Mouse (Mus musculus) limb, embryonic 13.5 days (tissue): ENCODE data around the gene Scrn1. TPM values are rescaled to one million over a fixed set of nuclear protein-coding genes. Genes with fewer than 3 reads are reported as not detected.

Experiments used
- ATAC-seq: fragments of 200-750 bp; cut with Nextera tagmentation; 2 replicates; pipeline ENCODE4 v1.8.0; 2017; ENCODE audit warnings: low read depth, moderate number of reproducible peaks, moderate TSS enrichment; ENCODE audit not compliant: low FRiP score
- H3K27ac ChIP-seq: fragments of 300-500 bp; sonication (generic); 2 replicates; pipeline ENCODE4 v1.5.1; 2015; ENCODE audit warnings: inconsistent platforms, mild to moderate bottlenecking, moderate library complexity
- H3K27me3 ChIP-seq: fragments of 300-500 bp; sonication (generic); 2 replicates; pipeline ENCODE4 v1.6.1; 2015; ENCODE audit warnings: mild to moderate bottlenecking, inconsistent platforms
- H3K36me3 ChIP-seq: fragments of 300-500 bp; sonication (generic); 2 replicates; pipeline ENCODE4 v1.6.1; 2015; ENCODE audit warnings: inconsistent platforms, mild to moderate bottlenecking, moderate library complexity
- H3K4me1 ChIP-seq: fragments of 300-500 bp; sonication (generic); 2 replicates; pipeline ENCODE4 v1.6.1; 2015; ENCODE audit warnings: inconsistent platforms
- H3K4me2 ChIP-seq: fragments of 300-500 bp; sonication (generic); replicated peaks from 2 replicates; pipeline ENCODE4 v1.6.1; 2015; ENCODE audit warnings: inconsistent platforms, mild to moderate bottlenecking, moderate library complexity
- H3K4me3 ChIP-seq: fragments of 300-500 bp; sonication (generic); 2 replicates; pipeline ENCODE4 v1.5.1; 2015; ENCODE audit warnings: moderate library complexity, mild to moderate bottlenecking, inconsistent platforms
- H3K9ac ChIP-seq: fragments of 300-500 bp; sonication (generic); 2 replicates; pipeline ENCODE4 v1.6.1; 2015; ENCODE audit warnings: mild to moderate bottlenecking, inconsistent platforms
- H3K9me3 ChIP-seq: fragments of 300-500 bp; sonication (generic); 2 replicates; pipeline ENCODE4 v1.6.1; 2016; ENCODE audit warnings: inconsistent platforms
- WGBS: fragments of 180-500 bp; shearing (Covaris S2); methylation state at CpG from one replicate; pipeline ENCODE4 v1.1.7; 2015; 5-methylcytosine and 5-hydroxymethylcytosine counted together
- polyA plus RNA-seq: library from polyadenylated mRNA; unstranded; fragments of >200 nt; fragmentation: Nextera tagmentation; extraction: Ambion mirVana; gene quantifications from 2 replicates; pipeline ENCODE4 v1.2.1, GENCODE M21; 2015

Gene Scrn1
- polyA plus RNA-seq, 1 experiment from 2014 or later: 13.0 TPM

DNA sequence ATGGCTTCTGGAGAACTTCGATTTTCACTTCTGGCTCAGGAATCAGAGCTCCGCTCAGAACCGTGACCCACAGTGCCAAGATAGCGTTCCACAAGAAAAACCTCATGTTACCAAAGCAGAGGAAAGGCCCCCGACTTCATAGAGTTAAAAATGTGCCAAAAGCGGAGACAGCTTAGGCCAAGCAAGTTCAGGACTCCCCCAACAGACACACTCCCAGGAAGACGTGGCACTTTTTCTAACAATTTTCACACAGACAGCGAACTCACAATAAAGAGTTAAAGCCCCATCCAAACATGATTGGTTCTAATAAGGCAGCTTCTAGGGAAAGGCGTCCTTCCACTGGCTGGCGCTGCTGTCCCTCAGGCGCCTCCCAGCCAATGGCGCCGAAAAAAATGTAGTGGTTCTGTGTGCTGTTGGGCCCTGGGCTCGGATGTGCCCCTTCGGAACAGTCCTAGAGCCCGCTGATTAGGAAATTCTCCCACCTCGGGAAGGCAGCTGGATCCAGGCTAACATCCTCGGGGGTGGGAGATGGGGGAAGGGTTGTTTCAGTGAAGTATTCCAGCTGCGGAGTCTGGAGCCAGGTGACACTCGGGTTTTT, 26.7 kb upstream of the Scrn1 start:
- under 1% methylated on average over 20 of the region's 20 CpGs for WGBS
- Histone ChIP-seq H3K9me3 (no peaks in the 10 kb centered on the region), H3K9ac (peak overlapping the region; percentile 72), H3K27me3 (no peaks in the 10 kb centered on the region), H3K36me3 (no peaks in the 10 kb centered on the region), H3K4me1 (peaks cover 50% of the 10 kb centered on the region), H3K27ac (peak overlapping the region; percentile 62; the same call in 1 of the 2 replicates), H3K4me3 (peak overlapping the region; percentile 61), H3K4me2 (peak overlapping the region; percentile 73)
- peak; percentile 90 for ATAC-seq

DNA sequence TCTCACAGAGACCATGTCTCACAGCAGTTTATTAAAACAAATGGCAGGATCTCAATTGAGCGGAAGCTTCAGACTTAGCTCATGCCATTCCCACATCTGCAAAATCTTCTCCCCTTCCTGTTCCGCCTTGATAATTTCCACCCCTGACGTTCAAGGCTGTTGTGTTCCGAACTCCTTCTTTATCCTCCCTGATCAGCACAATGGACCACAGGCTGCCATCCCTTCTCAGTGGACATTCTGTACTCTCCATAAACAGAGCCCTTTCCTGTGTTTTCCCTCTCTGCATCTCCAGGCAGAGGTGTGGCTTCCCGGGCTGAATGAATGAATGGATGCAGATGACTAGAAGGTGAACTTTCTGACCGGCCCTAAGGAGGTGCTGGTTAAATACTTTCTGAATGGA, 25.5 kb upstream of the Scrn1 start:
- no peaks in the 10 kb centered on the region for H3K36me3 ChIP-seq
- H3K4me3 ChIP-seq: peak overlapping the region; percentile 61
- H3K27me3 ChIP-seq: no peaks in the 10 kb centered on the region
- peaks cover 43% of the 10 kb centered on the region for H3K4me1 ChIP-seq
- no peaks in the 10 kb centered on the region for H3K9me3 ChIP-seq
- no peak for ATAC-seq
- H3K27ac ChIP-seq: no peak overlapping the region
- WGBS: 49% methylated on average over 6 of the region's 6 CpGs
- peak overlapping the region; percentile 73 for H3K4me2 ChIP-seq
- H3K9ac ChIP-seq: peak overlapping the region; percentile 55; the same call in 1 of the 2 replicates

DNA sequence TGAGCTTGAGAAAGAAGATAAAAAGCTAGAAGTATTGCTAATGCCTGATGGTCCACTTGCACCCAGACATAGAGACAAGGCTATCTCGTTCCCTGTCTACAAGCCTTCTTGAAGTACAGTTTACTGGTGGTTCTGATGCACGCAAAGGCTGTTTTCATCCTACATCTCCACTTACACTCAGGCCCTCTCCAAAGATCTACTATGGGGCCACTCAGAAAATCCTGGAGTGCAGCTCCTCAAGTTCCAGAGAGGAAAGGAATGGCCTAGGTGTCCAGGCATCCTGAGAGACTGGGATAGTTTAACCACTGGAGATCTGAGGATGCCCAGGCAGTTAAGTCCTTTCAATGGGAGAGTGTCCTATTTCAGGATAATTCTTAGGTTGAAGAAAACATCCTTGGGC, 24.4 kb upstream of the Scrn1 start:
- no peaks in the 10 kb centered on the region for H3K9me3 ChIP-seq
- ATAC-seq: no peak
- H3K27me3 ChIP-seq: no peaks in the 10 kb centered on the region
- peak overlapping the region; percentile 73 for H3K4me2 ChIP-seq
- no peak overlapping the region for H3K9ac ChIP-seq
- H3K27ac ChIP-seq: no peak overlapping the region
- WGBS: 93% methylated on average over 2 of the region's 2 CpGs
- no peak overlapping the region for H3K4me3 ChIP-seq
- no peaks in the 10 kb centered on the region for H3K36me3 ChIP-seq
- H3K4me1 ChIP-seq: peaks cover 32% of the 10 kb centered on the region

DNA sequence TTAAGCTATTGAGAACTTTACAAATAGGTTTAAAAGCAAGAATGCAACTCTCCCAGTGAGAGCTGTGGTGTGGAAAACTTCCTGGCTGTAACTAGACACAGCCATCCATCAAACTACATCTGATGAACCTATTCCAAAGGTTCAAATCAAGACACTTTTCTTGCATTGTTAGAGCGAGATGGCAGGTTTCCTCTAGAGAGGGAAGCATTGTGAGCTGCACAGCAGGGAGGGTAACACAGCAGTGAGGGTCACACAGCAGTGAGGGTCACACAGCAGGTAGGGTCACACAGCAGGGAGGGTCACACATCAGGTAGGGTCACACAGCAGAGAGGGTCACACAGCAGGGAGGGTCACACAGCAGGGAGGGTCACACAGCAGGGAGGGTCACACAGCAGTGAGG, 21.9 kb upstream of the Scrn1 start:
- no peak overlapping the region for H3K27ac ChIP-seq
- H3K4me2 ChIP-seq: no peak overlapping the region
- ATAC-seq: no peak
- H3K27me3 ChIP-seq: no peaks in the 10 kb centered on the region
- 59% methylated on average over 1 of the region's 1 CpGs for WGBS
- no peaks in the 10 kb centered on the region for H3K9me3 ChIP-seq
- H3K4me3 ChIP-seq: no peak overlapping the region
- no peak overlapping the region for H3K9ac ChIP-seq
- H3K4me1 ChIP-seq: peaks cover 26% of the 10 kb centered on the region
- peaks cover 9% of the 10 kb centered on the region for H3K36me3 ChIP-seq

DNA sequence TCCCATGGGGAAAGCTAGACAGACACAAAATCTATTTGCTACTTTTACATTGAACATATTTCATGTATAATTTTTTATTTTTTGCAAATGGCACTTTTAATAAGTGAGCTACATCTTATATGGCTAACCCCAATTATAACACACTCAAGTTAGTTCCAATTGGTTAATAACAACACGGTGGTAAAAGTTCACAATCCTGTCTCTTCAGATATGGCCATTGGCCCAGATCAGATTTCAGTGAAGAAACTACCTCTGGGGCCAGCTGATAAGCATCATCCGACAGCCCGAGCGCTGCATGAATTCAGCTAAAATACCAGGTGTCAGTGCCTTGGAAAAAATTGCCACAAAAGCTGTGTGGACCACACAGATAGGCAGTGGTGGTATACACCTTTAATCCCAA, 21.4 kb upstream of the Scrn1 start:
- 72% methylated on average over 4 of the region's 4 CpGs for WGBS
- Histone ChIP-seq H3K4me1 (peaks cover 26% of the 10 kb centered on the region), H3K4me3 (no peak overlapping the region), H3K27me3 (no peaks in the 10 kb centered on the region), H3K9me3 (no peaks in the 10 kb centered on the region), H3K36me3 (peaks cover 14% of the 10 kb centered on the region), H3K4me2 (no peak overlapping the region), H3K27ac (no peak overlapping the region), H3K9ac (no peak overlapping the region)
- no peak for ATAC-seq

DNA sequence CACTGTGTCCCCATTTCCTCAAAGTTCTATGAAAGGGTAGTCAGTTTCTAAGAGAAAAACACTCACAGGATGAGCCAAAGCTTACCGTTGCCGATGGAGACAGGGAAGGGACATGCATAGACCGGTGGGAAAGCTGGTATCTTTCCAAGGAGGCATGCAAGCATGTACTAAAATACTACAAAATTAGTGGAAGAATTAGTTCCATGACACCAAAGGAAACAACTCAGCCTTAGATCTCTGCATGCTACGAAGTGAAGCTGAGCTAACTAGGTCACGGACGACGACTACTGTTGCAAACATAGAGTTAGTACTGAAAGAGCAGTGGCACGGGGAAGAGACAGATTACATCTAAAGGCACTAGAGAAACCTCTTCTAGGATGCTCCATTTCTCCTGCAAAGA, 20.6 kb upstream of the Scrn1 start:
- H3K9me3 ChIP-seq: no peaks in the 10 kb centered on the region
- no peak overlapping the region for H3K4me2 ChIP-seq
- H3K27me3 ChIP-seq: no peaks in the 10 kb centered on the region
- 84% methylated on average over 8 of the region's 8 CpGs for WGBS
- H3K4me3 ChIP-seq: no peak overlapping the region
- ATAC-seq: no peak
- peaks cover 20% of the 10 kb centered on the region for H3K36me3 ChIP-seq
- H3K27ac ChIP-seq: no peak overlapping the region
- H3K9ac ChIP-seq: no peak overlapping the region
- H3K4me1 ChIP-seq: peaks cover 22% of the 10 kb centered on the region

DNA sequence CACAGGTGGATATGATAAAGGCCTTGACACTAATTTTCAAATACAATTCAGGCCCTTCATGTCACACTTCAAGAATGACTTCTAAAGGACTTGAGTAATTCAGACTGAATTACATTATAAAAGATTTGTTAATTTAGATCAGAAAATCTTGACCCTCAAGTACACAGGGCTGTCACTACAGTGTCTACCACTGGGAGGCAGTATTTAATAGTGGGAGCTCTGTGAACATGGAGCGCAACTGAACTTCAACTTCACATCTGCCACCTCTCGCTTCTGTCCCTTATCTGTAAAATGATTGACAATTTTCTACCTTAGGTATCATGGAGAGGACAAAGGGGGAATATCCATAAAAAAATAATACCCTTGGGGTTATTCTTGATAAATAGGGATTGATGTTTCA, 19.9 kb upstream of the Scrn1 start:
- H3K4me1 ChIP-seq: peaks cover 15% of the 10 kb centered on the region
- no peak overlapping the region for H3K4me2 ChIP-seq
- H3K27me3 ChIP-seq: no peaks in the 10 kb centered on the region
- H3K27ac ChIP-seq: no peak overlapping the region
- no peak overlapping the region for H3K4me3 ChIP-seq
- peaks cover 24% of the 10 kb centered on the region for H3K36me3 ChIP-seq
- no peak overlapping the region for H3K9ac ChIP-seq
- no peaks in the 10 kb centered on the region for H3K9me3 ChIP-seq
- 31% methylated on average over 2 of the region's 2 CpGs for WGBS
- no peak for ATAC-seq

DNA sequence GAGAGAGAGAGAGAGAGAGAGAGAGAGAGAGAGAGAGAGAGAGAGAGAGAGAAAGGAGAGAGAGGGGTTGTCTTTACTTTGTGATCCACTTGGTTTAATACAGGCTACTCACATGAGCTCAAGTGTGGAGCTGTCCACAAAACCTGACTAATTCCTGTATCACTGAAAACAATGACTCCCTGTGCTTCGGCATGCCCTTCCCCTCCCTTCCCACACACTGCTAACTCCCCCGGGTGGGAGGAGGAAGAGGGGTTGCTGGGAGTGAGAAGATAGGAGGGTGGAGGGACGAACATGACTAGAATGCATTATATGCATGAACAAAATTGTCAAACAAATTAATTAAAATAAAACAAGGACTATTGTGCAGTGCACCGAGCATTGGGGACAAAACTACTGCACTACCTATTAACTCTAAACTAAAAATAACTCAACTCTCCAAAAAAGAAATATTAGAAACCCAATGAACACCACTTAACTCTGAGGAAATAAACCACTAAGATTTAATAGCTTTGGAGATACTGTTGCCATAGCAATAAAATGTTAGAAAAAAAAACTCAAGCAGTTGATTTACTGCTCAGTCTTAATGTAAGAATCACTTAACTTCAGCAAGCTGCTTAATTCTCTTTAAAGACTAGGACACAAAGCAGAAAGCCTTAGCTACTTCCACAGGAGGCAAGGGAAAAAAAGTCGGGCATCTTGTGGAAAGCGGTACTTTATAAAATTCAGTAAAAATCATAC, 7.1 kb upstream of the Scrn1 start:
- 29% methylated on average over 6 of the region's 6 CpGs for WGBS
- Histone ChIP-seq H3K4me1 (peaks cover 9% of the 10 kb centered on the region), H3K4me3 (no peak overlapping the region), H3K27ac (no peak overlapping the region), H3K36me3 (no peaks in the 10 kb centered on the region), H3K27me3 (no peaks in the 10 kb centered on the region), H3K9ac (no peak overlapping the region), H3K4me2 (no peak overlapping the region), H3K9me3 (no peaks in the 10 kb centered on the region)
- no peak for ATAC-seq

DNA sequence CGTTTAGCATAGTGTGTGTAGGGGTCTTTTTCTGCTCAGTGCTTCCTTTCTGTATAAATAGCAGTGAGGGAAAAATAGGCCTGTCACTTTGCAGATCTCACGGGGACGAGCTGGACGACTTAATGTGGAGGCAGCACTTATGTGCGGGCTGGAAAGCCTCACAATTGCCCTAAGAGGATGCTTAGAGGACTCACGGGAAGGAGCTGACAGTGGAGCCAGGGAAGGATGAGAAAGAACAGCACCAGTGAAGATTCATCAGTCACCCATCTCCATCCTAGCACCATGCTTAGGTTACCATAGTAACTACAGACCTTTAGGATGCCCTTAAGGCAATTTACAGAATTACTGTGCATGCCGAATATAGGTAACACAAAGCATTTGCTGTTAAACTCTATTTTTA, 3.5 kb upstream of the Scrn1 start:
- Histone ChIP-seq H3K27me3 (peaks cover 4% of the 10 kb centered on the region; the same call in 1 of the 2 replicates), H3K9ac (no peak overlapping the region), H3K27ac (no peak overlapping the region), H3K4me1 (peaks cover 36% of the 10 kb centered on the region), H3K36me3 (no peaks in the 10 kb centered on the region), H3K4me2 (no peak overlapping the region), H3K9me3 (no peaks in the 10 kb centered on the region), H3K4me3 (no peak overlapping the region)
- WGBS: 25% methylated on average over 7 of the region's 7 CpGs
- no peak for ATAC-seq

DNA sequence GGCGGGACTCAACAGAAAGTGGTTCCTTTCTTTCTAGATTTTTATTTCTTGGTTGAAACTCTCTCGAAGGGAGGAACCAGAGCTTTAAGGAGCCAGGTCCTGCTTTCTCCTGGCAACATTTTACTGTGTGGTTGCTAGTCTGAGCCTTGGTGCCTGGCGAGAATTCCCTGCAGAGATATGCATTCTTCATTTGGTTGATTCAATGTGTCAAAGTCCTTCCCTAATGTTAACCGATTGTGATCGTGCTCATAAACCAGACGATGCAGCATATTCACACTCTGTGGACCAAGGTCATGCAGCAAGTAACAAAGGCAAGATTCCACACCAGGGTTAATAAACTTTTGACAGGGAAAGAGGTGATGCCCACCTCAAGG, 244 bp upstream of the Scrn1 start:
- no peak for ATAC-seq
- Histone ChIP-seq H3K9ac (peak overlapping the region; percentile 70), H3K27ac (peak overlapping the region; percentile 55; the same call in 1 of the 2 replicates), H3K36me3 (no peaks in the 10 kb centered on the region), H3K9me3 (no peaks in the 10 kb centered on the region), H3K4me1 (peaks cover 40% of the 10 kb centered on the region), H3K27me3 (peaks cover 10% of the 10 kb centered on the region; the same call in 1 of the 2 replicates), H3K4me3 (peak overlapping the region; percentile 56), H3K4me2 (peak overlapping the region; percentile 90)
- WGBS: 13% methylated on average over 6 of the region's 6 CpGs

DNA sequence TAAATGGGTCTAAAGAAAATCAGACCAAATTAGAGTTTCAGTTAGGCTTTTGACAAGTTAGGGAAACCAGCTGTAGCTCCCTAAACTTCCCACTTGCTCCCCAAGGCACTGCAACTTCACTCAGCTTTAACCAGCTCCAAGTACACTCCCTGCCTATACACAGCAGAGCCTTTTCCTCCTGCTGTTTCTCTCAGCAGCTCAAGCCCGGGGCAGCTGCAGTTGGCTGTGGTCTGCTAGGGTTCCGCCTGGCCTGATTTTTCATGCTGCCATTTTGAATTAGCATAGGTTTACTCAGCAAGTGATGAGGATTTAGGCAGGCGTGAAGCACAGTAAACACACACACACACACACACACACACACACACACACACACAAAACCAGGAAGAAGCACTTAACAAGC, 1.3 kb downstream of the Scrn1 start:
- H3K27me3 ChIP-seq: peaks cover 10% of the 10 kb centered on the region; the same call in 1 of the 2 replicates
- ATAC-seq: no peak
- 35% methylated on average over 3 of the region's 3 CpGs for WGBS
- H3K4me2 ChIP-seq: peak overlapping the region; percentile 90
- H3K4me1 ChIP-seq: peaks cover 40% of the 10 kb centered on the region
- H3K9me3 ChIP-seq: no peaks in the 10 kb centered on the region
- H3K36me3 ChIP-seq: no peaks in the 10 kb centered on the region
- peak overlapping the region; percentile 56 for H3K4me3 ChIP-seq
- H3K27ac ChIP-seq: no peak overlapping the region
- H3K9ac ChIP-seq: no peak overlapping the region

DNA sequence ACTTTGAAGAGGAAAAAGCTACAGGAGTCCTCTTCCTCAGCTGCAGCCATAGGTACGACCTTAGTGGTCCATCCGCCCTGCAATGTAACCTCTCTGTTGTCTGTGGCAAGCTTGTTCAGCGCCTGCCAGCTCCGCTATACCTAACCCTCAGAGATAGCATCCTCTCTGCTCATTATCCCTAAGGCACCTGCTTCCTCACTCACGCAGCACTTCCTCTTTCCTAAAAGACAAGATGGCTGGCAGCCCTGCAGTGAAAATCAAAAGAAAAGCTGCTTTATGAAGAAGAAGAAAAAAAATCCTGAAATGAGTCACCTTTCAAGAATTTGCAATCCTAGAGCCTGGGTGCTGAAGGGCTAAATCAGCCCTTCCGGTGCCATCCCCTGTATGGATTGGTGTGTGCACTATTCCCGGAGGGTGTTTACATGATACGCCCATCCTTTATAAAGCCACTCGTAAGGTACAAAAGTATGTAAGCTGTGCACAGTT, 1.7 kb downstream of the Scrn1 start:
- H3K9me3 ChIP-seq: no peaks in the 10 kb centered on the region
- H3K9ac ChIP-seq: no peak overlapping the region
- 68% methylated on average over 9 of the region's 9 CpGs for WGBS
- peaks cover 10% of the 10 kb centered on the region; the same call in 1 of the 2 replicates for H3K27me3 ChIP-seq
- peaks cover 36% of the 10 kb centered on the region for H3K4me1 ChIP-seq
- no peak for ATAC-seq
- no peak overlapping the region for H3K27ac ChIP-seq
- no peaks in the 10 kb centered on the region for H3K36me3 ChIP-seq
- no peak overlapping the region; the same call in 1 of the 2 replicates for H3K4me2 ChIP-seq
- no peak overlapping the region for H3K4me3 ChIP-seq
